Mouse (Mus musculus): Measurements from ENCODE around the gene Syngr1. TPM values are rescaled to one million over a fixed set of nuclear protein-coding genes. Genes with fewer than 3 reads are reported as not detected.

Gene Syngr1
- polyA plus RNA-seq, 1 experiment from 2014 or later = 10.3 TPM

DNA sequence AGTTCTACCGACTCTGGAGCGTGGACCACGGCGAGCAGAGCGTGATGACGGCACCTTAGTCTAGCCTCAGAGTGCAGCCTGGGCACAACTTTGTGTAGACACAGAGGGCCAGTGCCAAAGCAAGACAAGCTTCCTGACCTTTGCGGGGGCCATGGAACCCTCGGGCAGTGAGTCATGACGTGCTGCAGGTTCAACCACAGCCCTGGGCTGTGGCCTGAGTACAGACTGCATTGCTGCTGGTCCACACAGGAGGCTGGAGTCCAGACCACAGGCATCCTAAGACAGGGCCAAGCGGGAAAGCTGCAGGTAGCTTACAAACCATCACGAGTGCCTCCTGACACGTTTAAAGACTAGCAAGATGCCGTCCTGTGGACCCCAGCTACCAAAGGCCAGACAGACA lies 69.1 kb downstream of the Syngr1 start:
- WGBS (ENCODE audit: insufficient replicate concordance) = 89% methylated on average over 13 of the region's 13 CpGs
- no peaks in the 10 kb centered on the region for H3K27me3 ChIP-seq (ENCODE audit: insufficient read depth, low read length)
- H3K9me3 ChIP-seq (ENCODE audit: low read length) = no peaks in the 10 kb centered on the region
- no peak overlapping the region for H3K27ac ChIP-seq (ENCODE audit: low read depth)
- H3K4me2 ChIP-seq (ENCODE audit: low read depth, low read length) = no peak overlapping the region
- H3K4me3 ChIP-seq (ENCODE audit: low read depth, low read length) = no peak overlapping the region
- ATAC-seq (no peak), DNase-seq (no peak)
- peaks cover 50% of the 10 kb centered on the region for H3K36me3 ChIP-seq (replicated peaks; ENCODE audit: insufficient read depth, low read length)
- H3K9ac ChIP-seq (replicated peaks) = no peak overlapping the region
- TF ChIP-seq CTCF (IDR thresholded peaks at IDR 0.05; ENCODE audit: low read depth) (no peak), EP300 (IDR thresholded peaks at IDR 0.05; ENCODE audit: low read depth) (no peak)
- H3K4me1 ChIP-seq (ENCODE audit: insufficient read depth) = peaks cover 4% of the 10 kb centered on the region

DNA sequence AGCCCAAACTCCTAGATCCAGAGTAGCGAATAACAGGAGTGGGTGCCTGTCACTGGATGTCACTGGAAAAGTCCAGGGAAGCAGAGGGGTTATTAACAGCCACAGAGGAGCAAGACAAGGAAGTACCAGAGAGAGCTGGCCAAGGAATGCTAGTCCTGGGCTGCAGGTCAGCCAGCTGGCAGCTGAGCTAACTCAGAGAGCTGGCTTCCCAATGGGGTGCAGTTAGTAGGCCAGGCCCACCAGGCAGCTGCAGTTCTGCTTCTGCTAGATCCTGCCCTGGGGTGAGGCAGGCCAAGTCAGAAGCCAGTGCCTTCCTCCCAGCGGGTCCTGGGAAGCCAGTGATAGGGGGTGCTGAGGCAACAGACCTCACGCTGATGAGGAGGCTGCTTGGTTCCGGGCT lies 69.6 kb downstream of the Syngr1 start:
- H3K27ac ChIP-seq (ENCODE audit: low read depth) = no peak overlapping the region
- no peak overlapping the region for H3K4me3 ChIP-seq (ENCODE audit: low read depth, low read length)
- H3K4me1 ChIP-seq (ENCODE audit: insufficient read depth) = peaks cover 4% of the 10 kb centered on the region
- H3K4me2 ChIP-seq (ENCODE audit: low read depth, low read length) = no peak overlapping the region
- no peaks in the 10 kb centered on the region for H3K9me3 ChIP-seq (ENCODE audit: low read length)
- no peaks in the 10 kb centered on the region for H3K27me3 ChIP-seq (ENCODE audit: insufficient read depth, low read length)
- DNase-seq = no peak
- no peak for ATAC-seq
- no peak overlapping the region for H3K9ac ChIP-seq (replicated peaks)
- 93% methylated on average over 4 of the region's 4 CpGs for WGBS (ENCODE audit: insufficient replicate concordance)
- H3K36me3 ChIP-seq (replicated peaks; ENCODE audit: insufficient read depth, low read length) = peaks cover 46% of the 10 kb centered on the region
- no peak for TF ChIP-seq CTCF (IDR thresholded peaks at IDR 0.05; ENCODE audit: low read depth)

- Histone ChIP-seq H3K36me3 (replicated peaks; ENCODE audit: insufficient read depth, low read length) (peaks cover 42% of the 10 kb centered on the region), H3K9me3 (ENCODE audit: low read length) (no peaks in the 10 kb centered on the region)
- 93% methylated on average over 3 of the region's 3 CpGs for WGBS (ENCODE audit: insufficient replicate concordance)
These were observed 70.1 kb downstream of the Syngr1 start for GRCm38 (mm10) chr15:80161199-80161598.

DNA sequence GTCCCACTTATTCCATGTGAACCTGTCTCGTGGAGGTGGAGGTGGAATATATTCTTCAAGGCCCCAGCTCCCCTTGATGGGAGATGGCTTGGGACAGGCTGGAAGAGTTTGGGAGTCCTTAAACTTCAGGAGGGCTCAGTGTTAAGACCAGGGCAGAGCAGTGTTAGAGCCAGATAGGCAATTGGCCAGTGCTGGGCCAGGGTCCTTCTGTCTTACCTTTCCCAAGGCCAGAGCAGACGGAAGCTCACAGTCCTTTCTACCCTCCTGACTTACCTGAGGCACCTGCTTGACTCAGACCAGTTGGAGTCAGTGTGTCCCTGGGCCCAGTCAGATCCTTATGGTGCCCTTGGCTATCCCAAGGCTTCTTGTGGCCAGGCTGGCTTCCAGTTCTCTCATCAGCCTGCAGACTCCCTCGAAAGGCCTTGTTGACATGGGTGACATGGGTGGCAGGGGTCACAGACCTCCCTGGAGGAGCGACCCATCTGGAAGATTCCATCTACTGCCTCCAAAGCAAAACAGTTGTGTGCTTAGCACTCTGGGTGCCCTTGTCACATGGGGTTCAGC lies 71.3 kb downstream of the Syngr1 start:
- Histone ChIP-seq H3K9me3 (ENCODE audit: low read length) (no peaks in the 10 kb centered on the region), H3K36me3 (replicated peaks; ENCODE audit: insufficient read depth, low read length) (peaks cover 34% of the 10 kb centered on the region), H3K4me2 (ENCODE audit: low read depth, low read length) (no peak overlapping the region), H3K9ac (replicated peaks) (no peak overlapping the region), H3K4me3 (ENCODE audit: low read depth, low read length) (no peak overlapping the region), H3K4me1 (ENCODE audit: insufficient read depth) (peaks cover 4% of the 10 kb centered on the region), H3K27ac (ENCODE audit: low read depth) (no peak overlapping the region), H3K27me3 (ENCODE audit: insufficient read depth, low read length) (no peaks in the 10 kb centered on the region)
- TF ChIP-seq EP300 (IDR thresholded peaks at IDR 0.05; ENCODE audit: low read depth) = no peak
- no peak for TF ChIP-seq CTCF (IDR thresholded peaks at IDR 0.05; ENCODE audit: low read depth)
- ATAC-seq (no peak), DNase-seq (no peak)
- whole genome bisulfite sequencing (ENCODE audit: insufficient replicate concordance) = 74% methylated on average over 4 of the region's 4 CpGs

More at GRCm38 (mm10) chr15:80161199-80161598, 70.1 kb downstream of the Syngr1 start:
- Histone ChIP-seq H3K4me2 (ENCODE audit: low read depth, low read length) (no peak overlapping the region), H3K4me1 (ENCODE audit: insufficient read depth) (peaks cover 4% of the 10 kb centered on the region), H3K27ac (ENCODE audit: low read depth) (no peak overlapping the region), H3K27me3 (ENCODE audit: insufficient read depth, low read length) (no peaks in the 10 kb centered on the region), H3K9ac (replicated peaks) (no peak overlapping the region), H3K4me3 (ENCODE audit: low read depth, low read length) (no peak overlapping the region)
- no peak for TF ChIP-seq EP300 (IDR thresholded peaks at IDR 0.05; ENCODE audit: low read depth)
- no peak for TF ChIP-seq CTCF (IDR thresholded peaks at IDR 0.05; ENCODE audit: low read depth)
- DNase-seq (no peak), ATAC-seq (no peak)

DNA sequence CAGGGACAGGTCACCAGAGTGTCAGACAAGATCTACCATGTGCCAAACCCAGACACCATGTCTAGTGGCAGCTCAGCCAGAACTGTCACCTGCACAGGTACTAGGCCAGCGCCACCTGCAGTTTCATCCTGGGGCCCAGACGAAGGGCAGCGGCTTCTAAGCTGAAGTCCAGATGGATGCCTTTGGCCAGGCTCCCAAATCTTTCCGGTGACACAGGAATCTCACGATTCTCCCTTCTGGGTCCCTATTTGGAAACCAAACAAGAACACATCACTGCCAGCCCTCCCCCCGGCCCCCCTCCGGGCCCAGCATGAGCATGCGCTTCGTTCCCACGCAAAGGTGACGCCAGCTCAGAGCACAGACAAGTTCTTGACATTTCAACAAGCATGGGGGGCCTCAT lies 72.1 kb downstream of the Syngr1 start:
- WGBS (ENCODE audit: insufficient replicate concordance) = 87% methylated on average over 11 of the region's 11 CpGs
- no peak for DNase-seq

DNA sequence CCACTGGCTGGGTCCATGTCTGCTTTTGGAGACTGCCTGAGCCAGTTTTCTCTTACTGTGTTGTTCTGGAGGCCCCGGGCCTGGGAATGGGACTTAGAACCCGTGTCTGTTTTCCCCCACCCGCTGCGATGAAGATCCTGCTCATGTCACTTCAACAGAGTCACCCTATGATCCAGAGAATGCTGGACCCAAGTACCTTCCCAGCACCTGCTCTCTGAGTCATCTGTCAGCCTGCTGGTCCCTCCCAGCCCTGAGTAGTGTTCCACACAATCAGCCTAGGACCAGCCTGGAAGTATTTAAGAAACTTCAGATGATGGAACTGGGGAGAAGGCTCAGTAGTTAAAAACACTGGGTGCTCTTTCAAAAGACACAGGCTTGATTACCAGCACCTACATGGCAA lies 72.6 kb downstream of the Syngr1 start:
- DNase-seq (no peak), ATAC-seq (no peak)
- 82% methylated on average over 4 of the region's 4 CpGs for WGBS (ENCODE audit: insufficient replicate concordance)
- Histone ChIP-seq H3K4me3 (ENCODE audit: low read depth, low read length) (no peak overlapping the region), H3K27ac (ENCODE audit: low read depth) (no peak overlapping the region), H3K9ac (replicated peaks) (no peak overlapping the region), H3K36me3 (replicated peaks; ENCODE audit: insufficient read depth, low read length) (peaks cover 22% of the 10 kb centered on the region), H3K4me1 (ENCODE audit: insufficient read depth) (no peaks in the 10 kb centered on the region; the same call in 1 of the 2 replicates), H3K4me2 (ENCODE audit: low read depth, low read length) (no peak overlapping the region), H3K27me3 (ENCODE audit: insufficient read depth, low read length) (no peaks in the 10 kb centered on the region), H3K9me3 (ENCODE audit: low read length) (no peaks in the 10 kb centered on the region)
- no peak for TF ChIP-seq EP300 (IDR thresholded peaks at IDR 0.05; ENCODE audit: low read depth)
- no peak for TF ChIP-seq CTCF (IDR thresholded peaks at IDR 0.05; ENCODE audit: low read depth)

More for the DNA sequence above, 72.1 kb downstream of the Syngr1 start:
- no peak overlapping the region for H3K4me2 ChIP-seq (ENCODE audit: low read depth, low read length)
- peaks cover 4% of the 10 kb centered on the region for H3K4me1 ChIP-seq (ENCODE audit: insufficient read depth)
- no peak overlapping the region for H3K27ac ChIP-seq (ENCODE audit: low read depth)
- H3K36me3 ChIP-seq (replicated peaks; ENCODE audit: insufficient read depth, low read length) = peaks cover 26% of the 10 kb centered on the region
- H3K9ac ChIP-seq (replicated peaks) = no peak overlapping the region
- ATAC-seq = no peak
- no peaks in the 10 kb centered on the region for H3K9me3 ChIP-seq (ENCODE audit: low read length)
- TF ChIP-seq EP300 (IDR thresholded peaks at IDR 0.05; ENCODE audit: low read depth) (no peak), CTCF (IDR thresholded peaks at IDR 0.05; ENCODE audit: low read depth) (no peak)
- no peaks in the 10 kb centered on the region for H3K27me3 ChIP-seq (ENCODE audit: insufficient read depth, low read length)
- H3K4me3 ChIP-seq (ENCODE audit: low read depth, low read length) = no peak overlapping the region

Measured in liver, postnatal 0 days (tissue).